Mouse (Mus musculus): ENCODE results near the gene Olfr914. TPM values are rescaled to one million over a fixed set of nuclear protein-coding genes. Genes with fewer than 3 reads are reported as not detected.

Gene Olfr914
- not detected for total RNA-seq (2023)

GRCm38 (mm10) chr9:38604802-38605201 lies at the start of gene Olfr914:
Gene Olfr914, plus strand, starts transcription at chr9:38605102.

DNA sequence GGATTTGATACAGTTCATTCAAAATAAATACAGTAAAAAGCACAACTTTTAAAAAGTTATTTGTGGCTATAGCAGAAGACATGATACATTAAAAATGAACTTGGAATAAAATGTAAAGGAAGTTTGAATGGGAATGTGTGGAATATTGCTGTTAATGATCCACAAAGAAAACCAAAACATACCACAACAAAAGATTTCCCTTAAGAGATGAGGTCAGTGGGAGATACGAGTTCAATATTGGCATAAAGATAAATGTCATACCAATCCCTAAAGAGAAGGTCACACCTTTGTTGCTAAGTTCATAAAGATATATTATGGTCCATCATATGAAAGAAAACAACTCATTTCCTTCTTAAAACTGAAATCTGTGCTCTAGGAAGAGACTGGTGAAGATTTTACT lies 25.0 kb upstream of the Olfr914 start, which contains the start of gene Olfr912:
Gene Olfr912 (plus strand): TSS at position 301 of the 400 bp plus-strand sequence.

GRCm38 (mm10) chr9:38592459-38592858 lies 12.4 kb upstream of the Olfr914 start, which contains the start of gene Olfr913:
Gene Olfr913, plus strand, starts transcription at chr9:38592759.

GRCm38 (mm10) chr9:38659775-38660174 lies 54.9 kb downstream of the Olfr914 start, which contains the start of gene Olfr916:
Gene Olfr916, minus strand, starts transcription at chr9:38659875.

Other genes with a start within 250 kb of the Olfr914 start
- not detected for gene Olfr250, start 238.2 kb upstream of the Olfr914 start, total RNA-seq (2023)
- not detected for gene Olfr251, start 228.0 kb upstream of the Olfr914 start, total RNA-seq (2023)
- not detected for gene Olfr147, start 203.4 kb upstream of the Olfr914 start, total RNA-seq (2023)
- gene Olfr901, start 175.6 kb upstream of the Olfr914 start, total RNA-seq (2023), result not detected
- not detected for gene Olfr902, start 157.4 kb upstream of the Olfr914 start, total RNA-seq (2023)
- gene Olfr904, start 142.0 kb upstream of the Olfr914 start, total RNA-seq (2023), result not detected
- not detected for gene Olfr905, start 134.0 kb upstream of the Olfr914 start, total RNA-seq (2023)
- not detected for gene Olfr906, start 118.0 kb upstream of the Olfr914 start, total RNA-seq (2023)
- gene Olfr907, start 109.3 kb upstream of the Olfr914 start, total RNA-seq (2023), result not detected
- not detected for gene Olfr911-ps1, start 83.5 kb upstream of the Olfr914 start, total RNA-seq (2023)
- not detected for gene Olfr910, start 67.3 kb upstream of the Olfr914 start, total RNA-seq (2023)
- gene Olfr912, start 24.9 kb upstream of the Olfr914 start, total RNA-seq (2023), result not detected
- not detected for gene Olfr913, start 12.3 kb upstream of the Olfr914 start, total RNA-seq (2023)
- not detected for gene Olfr916, start 54.8 kb downstream of the Olfr914 start, total RNA-seq (2023)
- gene Olfr917, start 60.7 kb downstream of the Olfr914 start, total RNA-seq (2023), result not detected
- not detected for gene Olfr918, start 69.5 kb downstream of the Olfr914 start, total RNA-seq (2023)
- not detected for gene Olfr919, start 98.6 kb downstream of the Olfr914 start, total RNA-seq (2023)
- 1 to 10 TPM; 6.2 to 9.1 TPM for gene Vwa5a, start 113.2 kb downstream of the Olfr914 start, total RNA-seq (2023)
- gene Olfr920, start 147.2 kb downstream of the Olfr914 start, total RNA-seq (2023), result not detected
- gene Olfr921, start 168.0 kb downstream of the Olfr914 start, total RNA-seq (2023), result not detected
- not detected for gene Olfr922, start 209.5 kb downstream of the Olfr914 start, total RNA-seq (2023)
- gene Olfr923, start 221.4 kb downstream of the Olfr914 start, total RNA-seq (2023), result not detected
- not detected for gene Olfr924, start 239.3 kb downstream of the Olfr914 start, total RNA-seq (2023)
- not detected for gene Olfr26, start 250.0 kb downstream of the Olfr914 start, total RNA-seq (2023)

All from B cell, adult 67 days (primary cell).